14 mouse cellular contexts compared by ENCODE assay signal in genomic region chr19:28328444-28329110, GRCm38 (mm10).
A peak's percentile ranks its signal among the peaks of the same experiment; 100 is the strongest.
DNase-seq lines count a peak whose midpoint lies in the region; ATAC-seq and TF ChIP-seq lines count a peak whose summit lies in the region.
"Had no signal": no experiment of that assay in that cellular context is flagged by ENCODE, and none has a peak within 500 bp of the region (broad histone marks: within the 10 kb centered on the region; RNA-seq: fewer than 3 reads in every experiment).

No protein-coding gene starts in this region.

- 69% methylated on average over 16 of the region's 16 CpGs for WGBS in liver, postnatal 0 days (ENCODE audit: insufficient replicate concordance)
- 75% methylated on average over 16 of the region's 16 CpGs for WGBS in liver, embryonic 11.5 days
- 46% methylated on average over 16 of the region's 16 CpGs for WGBS in heart, embryonic 16.5 days
- WGBS in intestine, embryonic 16.5 days: 59% methylated on average over 16 of the region's 16 CpGs

- peak; percentile 35; the same call in 1 of the 2 replicates for ATAC-seq in liver, postnatal 0 days
- no peak for ATAC-seq in liver, embryonic 11.5 days (replicated peaks; ENCODE audit: low FRiP score)
- peak; percentile 76 for ATAC-seq in heart, embryonic 16.5 days (replicated peaks; ENCODE audit: extremely low read depth, insufficient read depth, low FRiP score)
- no peak for ATAC-seq in intestine, embryonic 16.5 days
- ATAC-seq: forebrain, embryonic 13.5 days had no signal

- no peaks in the 10 kb centered on the region for H3K27me3 ChIP-seq in liver, postnatal 0 days (ENCODE audit: insufficient read depth, low read length)
- no peaks in the 10 kb centered on the region for H3K27me3 ChIP-seq in liver, embryonic 11.5 days (replicated peaks; ENCODE audit: control insufficient read depth, insufficient read depth, low read length)
- no peaks in the 10 kb centered on the region for H3K27me3 ChIP-seq in heart, embryonic 16.5 days (ENCODE audit: control insufficient read depth, insufficient read depth, low read length)
- H3K27me3 ChIP-seq in intestine, embryonic 16.5 days (replicated peaks; ENCODE audit: control insufficient read depth, insufficient read depth, low read length): no peaks in the 10 kb centered on the region
- H3K27me3 ChIP-seq: embryonic facial prominence, embryonic 13.5 days; stomach, embryonic 15.5 days had no signal

- no peak overlapping the region for H3K4me3 ChIP-seq in liver, postnatal 0 days (ENCODE audit: low read depth, low read length)
- H3K4me3 ChIP-seq in liver, embryonic 11.5 days (ENCODE audit: low read depth, low read length): no peak overlapping the region
- H3K4me3 ChIP-seq in heart, embryonic 16.5 days (ENCODE audit: low read length): no peak overlapping the region
- H3K4me3 ChIP-seq in intestine, embryonic 16.5 days (ENCODE audit: low read length): no peak overlapping the region
- H3K4me3 ChIP-seq: embryonic facial prominence, embryonic 13.5 days; forebrain, embryonic 13.5 days; stomach, embryonic 15.5 days had no signal

- no peaks in the 10 kb centered on the region for H3K9me3 ChIP-seq in liver, postnatal 0 days (ENCODE audit: low read length)
- H3K9me3 ChIP-seq in liver, embryonic 11.5 days (ENCODE audit: control insufficient read depth, low read length): no peaks in the 10 kb centered on the region
- H3K9me3 ChIP-seq in heart, embryonic 16.5 days (replicated peaks; ENCODE audit: control insufficient read depth, low read length): no peaks in the 10 kb centered on the region
- no peaks in the 10 kb centered on the region for H3K9me3 ChIP-seq in intestine, embryonic 16.5 days (ENCODE audit: control insufficient read depth, low read length)
- H3K9me3 ChIP-seq: embryonic facial prominence, embryonic 13.5 days; forebrain, embryonic 13.5 days; stomach, embryonic 15.5 days had no signal

- no peak for TF ChIP-seq CTCF in liver, postnatal 0 days (IDR thresholded peaks at IDR 0.05; ENCODE audit: low read depth)

- no peak overlapping the region for H3K9ac ChIP-seq in liver, postnatal 0 days (replicated peaks)
- no peak overlapping the region for H3K9ac ChIP-seq in liver, embryonic 11.5 days (ENCODE audit: low read depth, low read length)
- no peak overlapping the region for H3K9ac ChIP-seq in heart, embryonic 16.5 days (ENCODE audit: low read length)
- no peak overlapping the region for H3K9ac ChIP-seq in intestine, embryonic 16.5 days (ENCODE audit: low read depth, low read length)
- H3K9ac ChIP-seq: embryonic facial prominence, embryonic 13.5 days; forebrain, embryonic 13.5 days; stomach, embryonic 15.5 days had no signal

- no peak overlapping the region for H3K27ac ChIP-seq in liver, postnatal 0 days (ENCODE audit: low read depth)
- no peak overlapping the region for H3K27ac ChIP-seq in liver, embryonic 11.5 days (ENCODE audit: low read depth, low read length)
- H3K27ac ChIP-seq in heart, embryonic 16.5 days (ENCODE audit: low read length): peak overlapping the region; percentile 61
- H3K27ac ChIP-seq in intestine, embryonic 16.5 days (ENCODE audit: low read length): no peak overlapping the region
- H3K27ac ChIP-seq: embryonic facial prominence, embryonic 13.5 days; forebrain, embryonic 13.5 days; macrophage; stomach, embryonic 15.5 days had no signal

- TF ChIP-seq EP300 in liver, postnatal 0 days (IDR thresholded peaks at IDR 0.05; ENCODE audit: low read depth): no peak

- DNase-seq in embryo, embryonic 10 days (ENCODE audit: low spot score): peak; percentile 41
- DNase-seq in embryo, embryonic 11 days: no peak
- no peak for DNase-seq in liver, postnatal 0 days
- DNase-seq in liver, embryonic 11.5 days (ENCODE audit: low spot score): no peak
- DNase-seq in lung, postnatal 25 days (ENCODE audit: low spot score): peak; percentile 2
- DNase-seq in right cerebral cortex, postnatal 25 days: no peak
- DNase-seq: cerebellum, adult 9-10 months; gastrocnemius, postnatal 14 days had no signal

- no peaks in the 10 kb centered on the region for H3K36me3 ChIP-seq in liver, postnatal 0 days (replicated peaks; ENCODE audit: insufficient read depth, low read length)
- H3K36me3 ChIP-seq in liver, embryonic 11.5 days (ENCODE audit: control insufficient read depth, insufficient read depth, low read length): no peaks in the 10 kb centered on the region
- H3K36me3 ChIP-seq in heart, embryonic 16.5 days (ENCODE audit: control insufficient read depth, insufficient read depth): no peaks in the 10 kb centered on the region
- H3K36me3 ChIP-seq in intestine, embryonic 16.5 days (ENCODE audit: control insufficient read depth, insufficient read depth, low read length): no peaks in the 10 kb centered on the region
- H3K36me3 ChIP-seq: embryonic facial prominence, embryonic 13.5 days; stomach, embryonic 15.5 days had no signal

- no peaks in the 10 kb centered on the region for H3K4me1 ChIP-seq in liver, postnatal 0 days (ENCODE audit: insufficient read depth)
- no peaks in the 10 kb centered on the region for H3K4me1 ChIP-seq in liver, embryonic 11.5 days (replicated peaks; ENCODE audit: control insufficient read depth, insufficient read depth, low read length)
- H3K4me1 ChIP-seq in heart, embryonic 16.5 days (ENCODE audit: control insufficient read depth, insufficient read depth, low read length): peaks cover 7% of the 10 kb centered on the region; the same call in 1 of the 2 replicates
- H3K4me1 ChIP-seq in intestine, embryonic 16.5 days (ENCODE audit: control insufficient read depth, insufficient read depth, low read length): no peaks in the 10 kb centered on the region
- H3K4me1 ChIP-seq: stomach, embryonic 15.5 days had no signal

- H3K4me2 ChIP-seq in liver, postnatal 0 days (ENCODE audit: low read depth, low read length): no peak overlapping the region
- H3K4me2 ChIP-seq in liver, embryonic 11.5 days: no peak overlapping the region
- no peak overlapping the region for H3K4me2 ChIP-seq in heart, embryonic 16.5 days (ENCODE audit: low read depth, low read length)
- no peak overlapping the region for H3K4me2 ChIP-seq in intestine, embryonic 16.5 days (ENCODE audit: low read depth, low read length)
- H3K4me2 ChIP-seq: embryonic facial prominence, embryonic 13.5 days; forebrain, embryonic 13.5 days; stomach, embryonic 15.5 days had no signal

Comparison
In these comparisons a context has a peak if more than half of its experiments do, and no peak if none do; other contexts are left out.
1. DNase-seq: peak in embryo, embryonic 10 days (single experiment) and lung, postnatal 25 days (single experiment); none in embryo, embryonic 11 days (single experiment), liver, postnatal 0 days (single experiment), liver, embryonic 11.5 days (single experiment) and right cerebral cortex, postnatal 25 days (single experiment).
2. ATAC-seq: peak in liver, postnatal 0 days (single experiment) and heart, embryonic 16.5 days (single experiment); none in liver, embryonic 11.5 days (single experiment) and intestine, embryonic 16.5 days (single experiment).